Comparison of ENCODE assay signal across 8 mouse cellular contexts in the genomic region with DNA sequence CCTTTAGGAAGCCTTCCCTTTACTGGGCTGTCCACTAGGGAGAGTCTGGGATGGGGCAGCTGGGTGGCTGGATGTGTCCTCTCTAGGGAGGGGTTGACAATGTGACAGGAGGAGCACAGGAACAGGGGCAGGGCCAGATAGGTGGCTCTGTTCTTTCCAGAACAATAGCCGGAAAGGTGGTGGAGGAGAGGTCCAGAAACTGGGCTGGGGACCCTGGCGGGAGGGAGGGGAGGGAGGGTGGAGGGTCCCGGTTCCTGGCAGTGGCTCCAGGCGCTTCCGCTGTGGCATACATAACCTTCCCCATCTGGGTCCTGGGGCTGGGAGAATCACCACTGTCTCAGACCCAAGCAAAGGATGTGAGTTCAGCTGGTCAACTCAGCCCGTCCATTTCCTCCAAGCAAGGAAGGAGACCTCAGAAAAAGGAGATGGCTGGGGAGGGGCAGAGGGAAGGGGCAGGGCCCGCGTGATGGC. TPM values are rescaled to one million over a fixed set of nuclear protein-coding genes. Genes with fewer than 3 reads are reported as not detected.
DNase-seq lines count a peak whose midpoint lies in the region; ATAC-seq and TF ChIP-seq lines count a peak whose summit lies in the region.

No protein-coding gene starts in this region.

- H3K9ac ChIP-seq in intestine, postnatal 0 days (ENCODE audit: low read depth, low read length), result 0 out of 2 replicates have a peak overlapping the region, but pooled peaks have one; percentile 17

- peak overlapping the region; percentile 99 for H3K4me2 ChIP-seq in intestine, postnatal 0 days (replicated peaks; ENCODE audit: low read depth)

- 55% methylated on average over 8 of the region's 8 CpGs for WGBS in intestine, postnatal 0 days

- H3K36me3 ChIP-seq in intestine, postnatal 0 days (ENCODE audit: control insufficient read depth, insufficient read depth), result peaks cover 49% of the 10 kb centered on the region

- peaks cover 13% of the 10 kb centered on the region for H3K4me1 ChIP-seq in brown adipose tissue, adult 24 weeks (ENCODE audit: control insufficient read depth, insufficient read depth, insufficient read length, low read length)
- H3K4me1 ChIP-seq in intestine, postnatal 0 days (replicated peaks; ENCODE audit: control insufficient read depth, insufficient read depth, low read length), result peaks cover 24% of the 10 kb centered on the region

- H3K4me3 ChIP-seq in brown adipose tissue, adult 24 weeks (ENCODE audit: insufficient read depth, low read depth, low read length), result peak overlapping the region; percentile 97
- no peak overlapping the region for H3K4me3 ChIP-seq in intestine, postnatal 0 days (ENCODE audit: low read depth, low read length)

- H3K27me3 ChIP-seq in intestine, postnatal 0 days (replicated peaks; ENCODE audit: control insufficient read depth, insufficient read depth, low read length), result no peaks in the 10 kb centered on the region

- ATAC-seq in intestine, postnatal 0 days, result no peak
- ATAC-seq in inflammation-experienced regulatory T-cells, adult 6 months, result no peak
- ATAC-seq in activated CD4-positive, CD25-positive, alpha-beta regulatory T cell, adult 4 months, result no peak

- TF ChIP-seq CTCF in intestine, postnatal 0 days (IDR thresholded peaks at IDR 0.05; ENCODE audit: low read depth), result 0 out of 2 replicates have a peak, but pooled peaks have one; percentile 22

- peak; percentile 72 to 91 for DNase-seq in heart, adult 18-20 months
- DNase-seq in lung, adult 18-20 months, result peak; percentile 77 to 85
- DNase-seq in frontal cortex, adult 2 months (ENCODE audit: extremely low spot score in 1 of 2, low spot score in 1 of 2), result no peak
- no peak for DNase-seq in retina, embryonic 14.5 days (ENCODE audit: low spot score)

- H3K27ac ChIP-seq in brown adipose tissue, adult 24 weeks (replicated peaks; ENCODE audit: low read depth, low read length), result peak overlapping the region; percentile 96
- H3K27ac ChIP-seq in intestine, postnatal 0 days (ENCODE audit: low read depth, low read length), result no peak overlapping the region; the same call in 1 of the 2 replicates

- no peaks in the 10 kb centered on the region for H3K9me3 ChIP-seq in intestine, postnatal 0 days (ENCODE audit: control insufficient read depth)

RNA-seq across cellular contexts. Expression of a gene that starts 4.1 kb away (rescaled TPM):
- polyA plus RNA-seq in brown adipose tissue, adult 24 weeks (2012; ENCODE audit: insufficient read depth, insufficient read length, missing spikeins), result 8.8 and 10.4 TPM in 2 replicates
- total RNA-seq in heart, adult 18-20 months (2021), result 10 to 100 TPM; 39.2 to 42.9 TPM
- 7.4 and 7.6 TPM in 2 replicates for polyA plus RNA-seq in intestine, postnatal 0 days (2015; fragmentation: Nextera tagmentation; extraction: Ambion mirVana)
- polyA plus RNA-seq in frontal cortex, adult 2 months (2012; rRNA removed), result 25.8 and 29.3 TPM in 2 replicates
- polyA plus RNA-seq in inflammation-experienced regulatory T-cells, adult 6 months (2017; shearing (Covaris generic)), result 1 to 10 TPM in 1 of 3 experiments, under 1 TPM in 2; 0.58 to 1.2 (median 0.87) TPM
- polyA plus RNA-seq in activated CD4-positive, CD25-positive, alpha-beta regulatory T cell, adult 4 months (2017; shearing (Covaris generic)), result under 1 TPM; 0.46 to 0.79 TPM

RNA-seq across cellular contexts. Expression of a gene that starts 5.2 kb away (rescaled TPM):
- polyA plus RNA-seq in brown adipose tissue, adult 24 weeks (2012; ENCODE audit: insufficient read depth, insufficient read length, missing spikeins), result 6.1 and 6.8 TPM in 2 replicates
- total RNA-seq in heart, adult 18-20 months (2021), result 1 to 10 TPM; 7.1 to 8.5 TPM
- 16.7 and 17.0 TPM in 2 replicates for polyA plus RNA-seq in intestine, postnatal 0 days (2015; fragmentation: Nextera tagmentation; extraction: Ambion mirVana)
- polyA plus RNA-seq in frontal cortex, adult 2 months (2012; rRNA removed), result 15.6 and 16.8 TPM in 2 replicates
- 10 to 100 TPM in 2 of 3 experiments, 1 to 10 TPM in 1; 9.8 to 13.2 (median 10.8) TPM for polyA plus RNA-seq in inflammation-experienced regulatory T-cells, adult 6 months (2017; shearing (Covaris generic))
- 10 to 100 TPM in 1 of 2 experiments, 1 to 10 TPM in 1; 8.9 to 11.9 TPM for polyA plus RNA-seq in activated CD4-positive, CD25-positive, alpha-beta regulatory T cell, adult 4 months (2017; shearing (Covaris generic))

RNA-seq across cellular contexts. Expression of a gene that starts 14.5 kb away (rescaled TPM):
- polyA plus RNA-seq in brown adipose tissue, adult 24 weeks (2012; ENCODE audit: insufficient read depth, insufficient read length, missing spikeins), result 4.0 and 5.5 TPM in 2 replicates
- total RNA-seq in heart, adult 18-20 months (2021), result 10 to 100 TPM; 17.5 to 18.2 TPM
- 60.5 and 61.8 TPM in 2 replicates for polyA plus RNA-seq in intestine, postnatal 0 days (2015; fragmentation: Nextera tagmentation; extraction: Ambion mirVana)
- 2.8 and 3.2 TPM in 2 replicates for polyA plus RNA-seq in frontal cortex, adult 2 months (2012; rRNA removed)
- 1 to 10 TPM; 7.0 to 9.7 (median 9.6) TPM for polyA plus RNA-seq in inflammation-experienced regulatory T-cells, adult 6 months (2017; shearing (Covaris generic))
- polyA plus RNA-seq in activated CD4-positive, CD25-positive, alpha-beta regulatory T cell, adult 4 months (2017; shearing (Covaris generic)), result 1 to 10 TPM; 6.3 TPM

RNA-seq across cellular contexts. Expression of a gene that starts 44.1 kb away (rescaled TPM):
- polyA plus RNA-seq in brown adipose tissue, adult 24 weeks (2012; ENCODE audit: insufficient read depth, insufficient read length, missing spikeins), result 18.0 and 23.0 TPM in 2 replicates
- total RNA-seq in heart, adult 18-20 months (2021), result 100 to 1,000 TPM in 1 of 2 experiments, 10 to 100 TPM in 1; 96.6 to 104 TPM
- 8.2 and 8.6 TPM in 2 replicates for polyA plus RNA-seq in intestine, postnatal 0 days (2015; fragmentation: Nextera tagmentation; extraction: Ambion mirVana)
- 49.7 and 57.3 TPM in 2 replicates for polyA plus RNA-seq in frontal cortex, adult 2 months (2012; rRNA removed)
- polyA plus RNA-seq in inflammation-experienced regulatory T-cells, adult 6 months (2017; shearing (Covaris generic)), result 10 to 100 TPM; 10.6 to 12.7 (median 11.5) TPM
- polyA plus RNA-seq in activated CD4-positive, CD25-positive, alpha-beta regulatory T cell, adult 4 months (2017; shearing (Covaris generic)), result 10 to 100 TPM in 1 of 2 experiments, 1 to 10 TPM in 1; 9.2 to 14.6 TPM

RNA-seq across cellular contexts. Expression of a gene that starts 48.9 kb away (rescaled TPM):
- not detected in 2 replicates for polyA plus RNA-seq in brown adipose tissue, adult 24 weeks (2012; ENCODE audit: insufficient read depth, insufficient read length, missing spikeins)
- not detected for total RNA-seq in heart, adult 18-20 months (2021)
- 332 and 377 TPM in 2 replicates for polyA plus RNA-seq in intestine, postnatal 0 days (2015; fragmentation: Nextera tagmentation; extraction: Ambion mirVana)
- 0.55 and 1.1 TPM in 2 replicates for polyA plus RNA-seq in frontal cortex, adult 2 months (2012; rRNA removed)
- polyA plus RNA-seq in inflammation-experienced regulatory T-cells, adult 6 months (2017; shearing (Covaris generic)), result not detected
- polyA plus RNA-seq in activated CD4-positive, CD25-positive, alpha-beta regulatory T cell, adult 4 months (2017; shearing (Covaris generic)), result not detected

Comparison
In these comparisons a context has a peak if more than half of its experiments do, and no peak if none do; other contexts are left out.
1. DNase-seq: peak in heart, adult 18-20 months (2 of 2) and lung, adult 18-20 months (2 of 2); none in frontal cortex, adult 2 months (0 of 2) and retina, embryonic 14.5 days (single experiment).